Mouse (Mus musculus) embryonic facial prominence, embryonic 12.5 days (tissue): ENCODE results near the gene Sox8. TPM values are rescaled to one million over a fixed set of nuclear protein-coding genes. Genes with fewer than 3 reads are reported as not detected.

Experiments
- polyA plus RNA-seq: library from polyadenylated mRNA; unstranded; fragments of >200 nt; fragmentation: Nextera tagmentation; extraction: Ambion mirVana; gene quantifications from 2 replicates; pipeline ENCODE4 v1.2.1, GENCODE M21; 2016

The Sox8 gene
- polyA plus RNA-seq, 1 experiment from 2014 or later = 13.2 TPM

Other genes with a start within 250 kb of the Sox8 start
- not detected in 2 replicates for gene Tpsab1, start 225.1 kb downstream of the Sox8 start, polyA plus RNA-seq
- not detected in 2 replicates for gene Tpsb2, start 204.4 kb downstream of the Sox8 start, polyA plus RNA-seq
- gene Tpsg1, start 201.4 kb downstream of the Sox8 start, polyA plus RNA-seq = 0.31 TPM in 1 of 2 replicates, not detected in the other
- 8.7 and 11.9 TPM in 2 replicates for gene Cacna1h, start 136.9 kb downstream of the Sox8 start, polyA plus RNA-seq
- gene Tekt4, start 116.1 kb downstream of the Sox8 start, polyA plus RNA-seq = 0.13 and 0.22 TPM in 2 replicates
- gene Sstr5, start 73.4 kb downstream of the Sox8 start, polyA plus RNA-seq = 0.47 and 0.55 TPM in 2 replicates
- 29.4 and 31.4 TPM in 2 replicates for gene Lmf1, start 8.4 kb upstream of the Sox8 start, polyA plus RNA-seq
- 2.6 and 5.6 TPM in 2 replicates for gene Gng13, start 146.5 kb upstream of the Sox8 start, polyA plus RNA-seq
- 43.5 and 45.9 TPM in 2 replicates for gene Chtf18, start 156.7 kb upstream of the Sox8 start, polyA plus RNA-seq
- 27.0 and 29.1 TPM in 2 replicates for gene Rpusd1, start 157.0 kb upstream of the Sox8 start, polyA plus RNA-seq
- gene Mslnl, start 165.4 kb upstream of the Sox8 start, polyA plus RNA-seq = 0.35 and 0.41 TPM in 2 replicates
- 0.37 and 0.38 TPM in 2 replicates for gene Msln, start 183.7 kb upstream of the Sox8 start, polyA plus RNA-seq
- 23.9 and 25.6 TPM in 2 replicates for gene Narfl, start 203.1 kb upstream of the Sox8 start, polyA plus RNA-seq
- gene Haghl, start 215.0 kb upstream of the Sox8 start, polyA plus RNA-seq = 93.0 and 95.4 TPM in 2 replicates
- 0.18 and 0.29 TPM in 2 replicates for gene Ccdc78, start 215.9 kb upstream of the Sox8 start, polyA plus RNA-seq
- gene Fam173a, start 222.2 kb upstream of the Sox8 start, polyA plus RNA-seq = 72.0 and 77.0 TPM in 2 replicates
- gene AC134908.4, start 225.0 kb upstream of the Sox8 start, polyA plus RNA-seq = not detected in 2 replicates
- gene Metrn, start 226.4 kb upstream of the Sox8 start, polyA plus RNA-seq = 58.7 and 65.9 TPM in 2 replicates
- gene Fbxl16, start 238.4 kb upstream of the Sox8 start, polyA plus RNA-seq = 5.9 and 6.7 TPM in 2 replicates